Mouse (Mus musculus) ES-CJ7 (cell line): Measurements from ENCODE around the gene Ldb3.

Experiments
- DNase-seq: peaks from one replicate; pipeline ENCODE4 v3.0.0; 2011; ENCODE audit warnings: low read depth, low spot score

Ldb3 gene

DNA sequence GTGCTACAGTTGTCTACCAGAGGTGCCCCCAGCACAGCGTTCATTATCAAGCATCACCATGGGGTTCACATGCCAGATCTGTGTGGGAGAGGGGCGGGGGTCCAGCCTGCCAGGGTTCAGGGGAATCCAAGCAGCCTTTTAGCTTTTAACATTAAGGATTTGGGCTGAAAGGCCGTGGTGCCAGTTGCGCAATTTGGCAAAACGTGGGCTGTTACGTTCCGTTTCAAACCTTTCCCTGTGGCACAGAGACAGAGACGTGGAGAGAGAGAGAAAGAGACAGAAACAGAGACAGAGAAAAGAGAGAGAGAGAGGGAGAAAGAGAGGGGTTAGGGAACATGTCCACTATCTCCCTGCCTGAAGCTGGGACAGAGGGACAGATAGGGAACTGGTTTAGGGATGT is 26.8 kb downstream of the Ldb3 start:
- DNase-seq, result no peak

DNA sequence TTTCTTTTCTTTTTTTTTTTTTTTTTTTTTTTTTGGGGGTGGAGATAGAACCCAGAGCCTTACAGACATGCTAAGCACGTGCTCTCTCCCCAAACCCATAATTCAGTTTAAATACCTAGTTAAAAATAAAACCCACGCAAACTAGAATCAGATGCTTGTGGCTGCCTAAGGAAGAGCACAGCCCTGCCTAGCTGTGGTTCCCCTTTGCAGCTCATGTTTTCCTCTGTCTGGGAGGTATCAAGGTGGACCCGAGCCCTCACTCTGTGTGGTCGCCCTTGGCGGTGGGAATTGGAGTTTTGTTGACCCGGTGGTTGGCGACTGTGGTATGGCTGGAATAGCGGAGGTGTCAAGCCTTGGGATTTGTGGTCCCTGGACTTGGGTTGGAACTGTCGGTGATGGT is 29.5 kb downstream of the Ldb3 start:
- no peak for DNase-seq

DNA sequence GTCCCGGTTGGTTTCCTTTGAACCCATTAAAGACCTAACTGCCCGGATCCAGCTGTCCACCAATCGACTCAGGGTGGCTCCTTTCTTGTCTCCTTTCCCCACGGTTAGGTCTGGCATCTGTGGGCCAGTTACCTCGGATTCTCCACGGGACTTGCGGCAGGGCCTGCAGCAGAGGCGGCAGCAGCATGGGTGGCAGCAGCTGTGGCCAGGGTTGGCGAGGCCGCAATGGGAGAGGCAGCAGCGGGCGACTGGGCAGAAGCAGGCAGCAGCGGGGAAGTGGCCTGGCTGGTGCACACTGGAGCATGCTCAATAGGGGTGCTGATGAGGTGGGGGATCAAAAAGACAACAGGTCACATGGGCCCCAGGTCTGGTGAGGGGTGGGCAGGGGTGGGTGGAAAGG is 33.3 kb downstream of the Ldb3 start:
- DNase-seq, result no peak

DNA sequence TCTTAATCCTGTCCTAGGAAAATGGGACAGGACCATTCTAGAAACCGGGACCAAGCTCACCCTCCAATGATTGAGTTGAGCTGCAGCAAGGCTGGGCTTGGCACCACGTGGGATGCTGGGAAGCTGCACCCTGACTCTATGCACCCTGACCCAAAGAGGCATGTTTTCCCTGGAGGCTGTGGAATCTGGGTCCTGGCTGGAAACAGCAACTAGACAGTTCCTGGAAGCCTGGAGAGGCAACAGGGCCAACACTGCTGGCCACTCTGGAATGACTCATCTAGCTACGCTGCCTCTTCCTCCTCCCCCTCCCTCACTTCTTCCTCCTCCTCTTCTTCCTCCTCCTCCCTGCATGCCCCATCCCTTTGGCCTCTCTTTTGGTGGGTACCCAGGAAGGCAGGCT is 34.4 kb downstream of the Ldb3 start:
- DNase-seq, result no peak

DNA sequence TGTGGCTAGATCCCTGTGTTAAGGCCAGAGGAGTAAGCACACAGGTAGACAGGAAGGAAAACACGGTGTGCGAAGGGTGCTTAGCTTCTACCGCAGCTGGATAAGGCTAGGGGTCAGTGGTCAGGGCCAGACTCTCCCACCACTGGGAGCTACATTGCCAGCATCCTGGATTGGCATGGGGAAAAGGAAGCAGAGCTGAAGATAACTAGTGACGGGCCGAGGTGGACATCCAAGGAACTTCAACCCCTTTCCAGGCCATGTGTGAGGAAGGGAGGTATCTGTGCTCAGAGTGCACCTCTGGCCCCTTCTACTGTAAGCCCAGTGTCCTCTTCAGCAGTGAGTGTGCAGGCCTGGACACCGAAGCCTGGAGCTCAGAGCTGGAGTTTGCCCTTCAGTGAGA is 35.0 kb downstream of the Ldb3 start:
- no peak for DNase-seq

DNA sequence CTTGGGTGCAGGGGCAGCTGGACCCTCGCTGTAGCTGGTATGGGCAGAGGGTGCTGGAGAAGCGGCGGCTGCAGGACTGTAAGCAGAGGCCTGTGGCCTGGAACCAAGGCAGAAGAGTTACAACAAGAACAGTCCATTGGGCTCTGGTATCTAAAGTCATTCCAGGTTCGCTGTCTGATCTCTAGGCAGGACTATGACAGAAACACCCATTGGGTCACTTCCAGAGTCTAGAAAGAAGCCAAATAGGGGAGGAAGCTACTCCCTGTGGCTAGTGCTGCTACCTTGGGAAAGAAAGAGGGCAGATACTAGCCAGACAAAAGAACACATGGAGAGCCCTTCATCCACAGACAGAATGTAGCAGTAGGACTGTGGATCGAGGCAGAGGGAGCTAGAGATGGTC is 36.3 kb downstream of the Ldb3 start:
- DNase-seq, result no peak

DNA sequence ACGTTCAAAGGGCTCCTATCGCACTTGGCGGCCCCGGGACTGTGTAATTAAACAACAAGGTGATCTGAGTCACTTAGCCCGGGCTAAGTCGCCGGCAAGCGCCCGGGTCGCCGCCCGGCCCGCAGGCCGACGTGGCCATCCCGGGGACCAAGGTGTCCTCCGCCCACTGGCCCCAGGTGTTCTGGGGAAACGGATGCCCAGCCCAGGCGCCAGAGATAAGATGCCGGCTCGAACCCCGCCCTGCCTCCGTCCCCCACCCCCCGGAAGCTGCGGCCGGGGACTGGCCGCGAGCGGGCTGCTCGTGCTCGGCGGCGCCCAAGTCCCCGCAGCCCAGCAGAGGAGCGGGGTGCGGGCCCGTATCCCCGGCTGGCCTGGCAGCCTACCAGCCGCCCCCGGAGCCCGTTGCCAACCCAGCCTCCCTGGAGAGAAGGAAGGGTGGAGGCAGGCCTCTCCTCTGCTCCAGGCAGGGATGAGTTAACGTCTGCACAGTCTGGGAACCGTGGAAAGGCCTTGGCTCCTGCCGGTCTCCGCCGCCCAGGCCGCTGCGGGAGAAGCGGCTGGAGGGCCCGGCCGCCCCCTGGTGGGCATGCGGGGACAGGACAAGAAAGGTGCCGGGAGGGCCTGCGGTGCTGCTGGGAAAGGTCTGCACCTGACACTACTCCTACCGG is 39.3 kb downstream of the Ldb3 start:
- DNase-seq, result peak; percentile 82

DNA sequence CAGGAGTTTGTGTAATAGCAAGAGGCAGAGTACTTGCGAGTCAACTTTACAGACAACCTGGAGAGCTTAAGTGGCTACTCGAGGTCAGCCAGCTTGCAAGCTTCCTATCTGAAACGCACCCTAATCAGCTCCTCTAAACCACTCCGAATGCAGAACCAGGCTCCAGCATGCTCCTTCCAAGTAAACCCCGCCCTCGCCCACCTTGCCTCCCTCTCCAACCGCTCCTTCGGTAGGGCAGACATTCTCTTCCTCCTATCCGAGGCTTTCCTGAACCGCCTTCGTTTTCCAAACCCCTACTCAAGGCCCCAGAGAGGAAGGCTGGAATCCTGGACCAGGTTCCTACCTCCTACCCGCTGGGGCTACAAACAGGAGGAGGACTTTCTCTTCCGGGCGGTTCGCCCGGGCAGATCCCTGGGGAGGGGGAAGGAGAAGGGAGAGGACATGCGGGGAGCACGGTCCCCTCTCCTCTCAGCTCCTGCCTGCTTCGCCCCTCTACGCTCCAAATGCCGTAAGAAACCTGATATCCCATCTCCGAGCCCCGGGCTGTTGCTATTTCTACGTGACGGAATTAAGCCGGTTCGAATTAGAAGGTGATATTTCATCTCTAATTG is 40.0 kb downstream of the Ldb3 start:
- DNase-seq, result peak; percentile 72

DNA sequence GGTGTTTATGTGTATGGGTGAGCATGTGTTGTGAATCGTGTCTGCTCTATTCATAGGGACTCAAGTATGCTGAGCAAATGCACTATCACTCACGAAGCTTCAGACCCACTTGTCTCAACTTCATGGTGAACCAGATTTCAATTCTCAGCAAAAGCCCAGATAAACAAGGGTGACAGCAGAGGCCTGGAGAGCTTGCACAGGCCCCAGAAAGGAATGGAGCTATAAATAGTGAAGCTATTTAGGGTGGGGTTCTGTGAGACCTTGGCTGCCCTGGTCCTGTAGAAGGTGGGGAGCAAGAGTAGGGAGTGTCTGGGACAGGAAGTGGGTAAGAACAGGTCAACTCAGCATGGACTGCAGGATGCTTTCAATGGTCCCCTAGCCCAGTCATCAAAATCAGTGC is 43.9 kb downstream of the Ldb3 start:
- DNase-seq, result no peak

DNA sequence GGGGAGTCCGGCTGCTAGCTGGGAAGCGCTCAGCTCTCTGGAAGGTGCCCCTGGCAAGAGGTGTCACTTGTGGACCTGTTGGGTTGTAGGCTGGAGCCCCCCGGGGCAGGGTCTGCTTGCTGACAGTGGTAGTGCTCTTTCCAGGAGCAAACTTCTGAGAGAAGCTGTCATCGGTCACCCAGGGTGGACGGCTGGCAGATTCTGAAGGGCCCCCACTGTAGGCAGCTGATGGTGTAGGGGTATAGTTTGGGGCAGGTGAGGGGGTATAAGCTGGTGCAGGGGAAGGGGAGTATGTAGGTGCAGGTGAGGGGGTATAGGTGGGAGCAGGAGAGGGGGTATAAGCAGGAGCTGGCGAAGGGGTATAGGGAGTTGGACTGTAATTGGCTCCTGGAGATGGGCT is 44.5 kb downstream of the Ldb3 start:
- no peak for DNase-seq

DNA sequence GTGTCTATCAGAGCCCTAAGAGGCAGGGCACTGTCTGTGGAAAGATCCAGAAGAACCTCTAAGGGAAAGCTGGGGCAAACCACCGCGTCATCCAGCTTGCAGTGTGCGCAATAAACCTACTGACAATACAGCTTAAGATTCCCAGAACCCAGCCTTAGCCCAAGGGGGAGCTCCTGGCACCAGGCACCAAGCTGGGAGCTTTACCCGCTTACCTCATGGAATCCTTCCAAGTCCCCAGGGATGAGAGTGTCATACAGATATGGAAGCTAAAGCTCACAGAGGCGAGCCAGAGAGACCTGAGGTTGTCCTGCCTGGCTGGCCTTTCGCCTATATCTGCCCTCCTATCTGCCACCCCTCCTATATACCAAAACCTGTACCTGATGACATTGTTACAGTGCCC is 44.9 kb downstream of the Ldb3 start:
- no peak for DNase-seq

DNA sequence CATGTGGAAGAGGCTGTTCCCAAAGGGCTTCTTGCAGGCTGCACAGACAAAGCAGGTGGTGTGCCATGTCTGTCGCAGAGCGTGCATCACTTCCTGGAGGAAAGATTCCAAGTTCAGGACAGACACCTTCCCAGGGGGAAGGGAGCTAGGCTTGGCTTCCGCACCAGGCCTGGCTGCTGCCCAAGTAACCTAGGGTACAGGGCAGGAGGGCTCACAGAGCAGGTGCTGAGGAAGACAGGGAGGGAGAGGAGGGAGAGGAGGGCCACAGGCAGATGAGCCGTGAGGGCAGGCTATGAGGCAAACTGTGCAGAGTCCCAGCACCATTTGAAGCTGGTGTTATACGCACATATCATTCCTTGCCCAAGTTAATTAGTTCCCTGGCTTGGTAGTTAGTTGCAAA is 46.6 kb downstream of the Ldb3 start:
- DNase-seq, result no peak

DNA sequence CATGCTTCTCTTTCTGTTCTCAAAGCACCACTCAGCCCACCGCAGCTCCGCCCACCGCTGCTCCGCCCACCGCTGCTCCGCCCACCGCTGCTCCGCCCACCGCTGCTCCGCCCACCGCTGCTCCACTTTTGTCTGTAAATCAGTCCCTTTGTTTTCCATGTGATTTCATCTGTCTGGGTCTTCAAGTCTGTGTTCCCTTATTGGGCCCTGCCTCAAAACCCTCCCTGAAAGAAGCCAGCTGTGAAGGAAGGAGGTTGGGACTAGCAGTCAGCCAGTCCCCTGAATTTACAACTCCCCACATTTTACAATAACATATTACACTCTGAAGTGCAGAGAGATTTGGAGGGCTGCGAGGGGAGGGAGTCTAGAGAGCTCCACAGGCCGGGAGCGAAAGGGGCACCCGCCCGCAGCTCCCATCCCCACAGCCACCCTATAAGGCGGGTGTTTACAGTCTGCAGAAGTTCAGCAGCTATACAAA is 47.8 kb downstream of the Ldb3 start:
- peak; percentile 66 for DNase-seq

DNA sequence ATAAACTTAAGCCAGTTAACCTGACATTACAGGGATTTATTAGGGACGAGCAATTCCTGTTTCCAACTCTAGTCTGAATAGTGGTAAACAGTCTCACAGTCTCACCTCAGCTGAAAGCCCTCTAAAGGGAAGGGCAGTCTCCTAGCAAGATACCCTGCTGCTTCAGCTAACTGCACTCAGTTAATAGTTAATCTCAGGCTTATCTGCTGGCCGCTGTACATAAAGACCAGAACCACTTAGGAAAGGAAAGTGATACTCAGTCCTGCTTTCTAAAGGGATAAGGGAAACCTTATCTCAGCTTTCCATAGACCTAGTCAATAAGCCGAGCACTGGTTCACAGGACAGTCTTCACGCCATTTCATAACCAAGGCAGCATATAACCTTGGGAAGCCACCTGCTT is 52.6 kb downstream of the Ldb3 start:
- DNase-seq, result no peak

DNA sequence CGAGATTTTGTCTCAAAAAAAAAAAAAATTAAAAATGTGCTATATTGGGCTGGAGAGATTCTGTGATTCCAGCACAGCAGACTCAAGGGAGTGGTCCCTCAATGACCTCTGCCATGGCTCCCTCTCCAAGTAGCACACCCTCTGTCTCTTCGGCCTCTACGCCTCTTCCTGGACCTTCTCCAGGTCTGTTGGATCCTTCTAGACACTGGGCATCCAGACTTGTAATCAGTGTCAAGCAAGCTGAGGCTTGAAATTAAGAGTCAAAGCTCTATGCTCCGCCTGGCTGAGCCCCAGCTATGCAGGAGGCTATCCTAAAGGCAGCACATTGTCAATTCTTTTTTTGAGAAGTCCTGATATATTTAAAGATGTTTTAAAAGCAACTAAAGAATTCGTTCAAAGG is 54.9 kb downstream of the Ldb3 start:
- DNase-seq, result no peak

DNA sequence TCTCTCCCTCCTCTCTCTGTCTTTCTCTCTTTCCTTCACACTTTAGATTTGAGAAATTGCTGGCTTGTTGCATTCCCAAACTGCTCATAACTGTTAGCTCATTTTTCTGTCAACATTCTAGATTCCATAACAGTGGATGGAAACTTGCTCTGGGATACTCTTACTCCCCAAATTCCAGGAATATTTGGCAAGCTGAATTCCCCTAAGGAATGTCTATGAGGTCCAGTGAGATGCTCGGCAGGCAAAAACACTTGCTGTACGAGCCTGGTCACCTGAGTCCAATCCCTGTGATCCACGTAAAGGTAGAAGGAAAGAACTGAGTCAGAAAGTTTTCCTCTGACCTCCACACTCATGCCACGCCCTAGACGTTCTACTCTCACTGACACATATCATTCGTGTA is 55.9 kb downstream of the Ldb3 start:
- DNase-seq, result no peak

DNA sequence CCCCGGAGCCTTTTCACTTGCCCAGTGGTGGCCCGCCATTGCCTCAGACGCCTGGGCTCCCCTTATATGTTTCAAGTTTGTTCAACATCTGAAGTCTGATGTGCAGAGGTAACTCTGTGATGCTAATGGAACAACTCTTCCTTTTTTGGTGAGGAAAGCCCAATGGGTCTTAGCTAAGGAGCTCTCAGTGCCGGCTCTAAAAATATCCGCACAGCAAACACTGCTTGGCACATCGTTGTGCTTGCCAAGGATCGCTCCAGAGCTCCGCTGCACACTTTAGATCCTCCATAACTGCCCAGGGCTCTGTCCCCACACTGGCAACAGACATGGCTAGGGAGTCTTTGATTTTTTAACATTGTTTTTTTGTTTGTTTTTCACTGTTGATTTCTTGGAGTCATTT is 59.7 kb downstream of the Ldb3 start:
- DNase-seq, result no peak

DNA sequence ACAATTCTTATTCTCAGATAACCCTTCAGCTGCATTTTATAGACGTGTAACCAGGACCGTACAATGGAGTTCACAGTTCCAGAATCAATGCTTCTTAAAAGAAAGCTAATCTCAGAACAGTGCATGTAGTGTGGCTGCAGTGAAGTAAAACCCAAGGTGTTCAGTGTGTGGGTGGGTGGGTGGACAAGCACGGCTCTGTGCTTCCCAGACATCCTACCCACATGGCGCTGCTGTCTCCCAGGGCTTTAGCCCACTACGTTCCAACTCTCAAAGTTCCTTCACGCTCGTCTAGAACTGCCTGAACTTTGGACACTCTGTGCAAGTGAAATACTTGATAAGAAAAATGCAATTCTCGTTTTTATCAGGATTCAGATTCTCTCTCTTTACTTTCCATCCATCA is 65.8 kb downstream of the Ldb3 start, which contains the start of gene 9230112D13Rik:
9230112D13Rik (minus strand) TSS at position 101 of the 400 bp plus-strand sequence.
- no peak for DNase-seq

DNA sequence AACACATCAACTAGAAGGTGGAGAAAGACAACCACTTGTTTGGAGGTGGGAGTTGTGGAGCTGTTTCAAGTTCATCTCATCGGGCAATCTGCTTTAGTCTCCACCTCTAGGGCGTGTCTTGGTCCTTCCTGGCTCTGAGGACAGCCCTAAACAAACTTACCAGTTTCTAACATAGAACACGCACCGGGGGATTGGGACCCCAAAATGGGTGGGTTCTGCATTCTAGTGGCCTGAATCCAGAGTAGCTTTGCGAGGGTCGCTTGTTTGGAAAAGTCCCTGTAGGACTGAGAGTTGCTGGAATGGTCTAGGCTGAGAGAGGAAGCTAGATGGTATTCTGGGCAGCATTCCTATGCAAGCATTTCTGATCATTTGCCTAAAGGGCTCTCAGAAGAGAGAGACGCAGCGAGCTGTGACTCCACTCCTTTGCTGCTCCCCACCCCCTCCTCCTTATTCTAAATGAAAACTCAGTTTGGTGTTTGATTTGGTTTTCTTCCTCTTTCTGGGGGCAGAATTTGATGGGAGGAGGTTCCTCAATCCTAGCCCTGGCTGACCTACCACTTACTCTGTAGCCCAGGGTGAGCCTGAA is 70.4 kb downstream of the Ldb3 start:
- DNase-seq, result no peak

DNA sequence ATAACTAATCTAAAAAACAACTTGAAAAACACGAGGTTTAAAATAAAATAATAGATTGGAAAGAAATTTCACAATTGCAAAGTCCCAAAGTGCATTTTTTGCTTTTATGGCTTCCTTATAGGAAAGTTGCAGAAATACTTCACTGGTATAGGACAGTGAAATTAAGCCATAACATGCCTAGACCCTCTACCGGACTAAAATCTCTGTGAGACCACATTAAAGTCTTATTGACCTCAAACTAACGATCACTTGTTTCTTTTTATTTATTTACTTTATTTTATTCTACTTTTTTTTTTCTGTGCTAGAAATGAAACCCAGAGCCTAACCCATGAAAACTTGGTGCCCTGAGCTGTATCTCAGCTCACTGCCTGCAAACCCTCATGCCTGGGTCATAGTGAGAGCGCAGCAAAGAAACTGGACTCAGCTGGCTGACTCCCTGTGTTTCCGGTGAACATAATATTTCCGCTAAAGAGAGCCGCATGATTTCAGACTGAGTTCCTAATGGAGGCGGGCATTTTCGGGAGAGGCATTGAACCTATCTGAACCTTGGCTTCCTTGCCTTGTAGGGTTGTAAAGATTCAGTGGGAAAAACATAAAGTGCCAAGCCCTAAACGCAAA is 71.4 kb downstream of the Ldb3 start:
- DNase-seq, result no peak

DNA sequence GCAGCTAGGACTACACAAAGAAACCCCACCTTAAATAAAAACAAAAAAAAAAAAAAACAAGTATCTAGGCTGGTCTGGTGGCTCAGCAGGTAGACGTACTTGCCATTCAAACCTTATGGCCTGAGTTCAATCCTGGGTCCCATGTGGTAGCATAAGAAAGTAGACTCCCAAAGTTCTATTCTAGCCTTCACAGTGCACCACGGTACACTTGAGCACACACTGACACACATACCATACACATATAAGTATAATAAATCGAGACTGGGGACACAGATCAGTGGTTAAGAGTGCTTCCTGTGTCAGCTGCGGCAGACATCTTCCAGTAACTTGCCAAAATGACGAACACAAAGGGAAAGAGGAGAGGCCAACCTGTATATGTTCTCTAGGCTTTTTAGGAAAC is 72.6 kb downstream of the Ldb3 start:
- DNase-seq, result no peak

DNA sequence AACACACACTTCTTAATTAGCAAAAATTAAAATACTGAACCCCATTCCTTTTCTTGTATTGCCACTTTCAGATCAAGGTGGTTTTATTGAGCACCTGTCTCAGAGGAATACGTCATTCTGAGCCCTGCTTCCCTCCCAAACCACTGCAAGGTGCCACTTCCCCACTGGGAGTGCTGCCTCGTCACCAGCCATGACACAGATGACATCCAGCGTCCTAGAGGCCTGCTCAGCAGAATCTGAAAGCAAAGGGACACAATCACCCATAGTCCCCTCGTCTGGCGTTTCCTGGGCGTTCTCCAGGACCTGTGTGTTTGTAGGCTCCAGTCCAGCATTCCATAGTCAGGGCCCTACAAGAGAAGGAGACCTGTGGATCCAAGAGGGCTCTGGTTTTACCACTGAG is 74.4 kb downstream of the Ldb3 start:
- no peak for DNase-seq

DNA sequence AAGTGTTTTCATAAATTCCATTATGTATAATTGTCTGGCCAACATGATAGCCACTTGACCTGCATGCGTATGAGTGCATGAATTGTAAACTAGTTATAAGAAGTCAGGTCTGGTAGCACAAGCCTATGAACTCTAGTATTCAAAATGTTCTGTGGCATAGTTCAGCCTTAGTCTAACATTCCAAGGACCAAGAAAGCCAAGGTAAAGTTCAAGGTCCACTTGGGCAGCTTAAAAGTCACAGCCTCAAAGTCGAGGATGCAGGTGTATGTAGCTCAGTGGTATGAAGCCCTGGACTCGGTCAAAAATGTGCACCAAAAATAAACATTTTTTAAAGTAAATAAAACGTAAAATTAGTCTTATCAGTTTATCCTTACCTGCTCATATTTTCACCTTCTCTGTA is 75.9 kb downstream of the Ldb3 start:
- DNase-seq, result no peak
